In genomic region chr1:128359554-128360376, GRCm38 (mm10) we compare ENCODE assay signal across 8 mouse cellular contexts. TPM values are rescaled to one million over a fixed set of nuclear protein-coding genes. Genes with fewer than 3 reads are reported as not detected.
DNase-seq lines count a peak whose midpoint lies in the region; ATAC-seq lines count a peak whose summit lies in the region.

Mcm6 (minus strand) TSS chr1:128359664.

- H3K9ac ChIP-seq in heart, embryonic 13.5 days: peak within 1 kb of the TSS; percentile 92
- peak within 1 kb of the TSS; percentile 94 for H3K9ac ChIP-seq in liver, embryonic 12.5 days
- peak within 1 kb of the TSS; percentile 86 for H3K9ac ChIP-seq in stomach, embryonic 15.5 days

- peak within 1 kb of the TSS; percentile 79 for H3K4me3 ChIP-seq in brown adipose tissue, adult 24 weeks (ENCODE audit: insufficient read depth, low read depth, low read length)
- H3K4me3 ChIP-seq in heart, embryonic 13.5 days: peak within 1 kb of the TSS; percentile 92
- peak within 1 kb of the TSS; percentile 96 for H3K4me3 ChIP-seq in liver, embryonic 12.5 days
- H3K4me3 ChIP-seq in stomach, embryonic 15.5 days (replicated peaks): peak within 1 kb of the TSS; percentile 86

- H3K4me2 ChIP-seq in heart, embryonic 13.5 days: peak within 1 kb of the TSS; percentile 72
- peak within 1 kb of the TSS; percentile 85 for H3K4me2 ChIP-seq in liver, embryonic 12.5 days
- peak within 1 kb of the TSS; percentile 51 for H3K4me2 ChIP-seq in stomach, embryonic 15.5 days

- no peaks in the 10 kb centered on the region for H3K4me1 ChIP-seq in brown adipose tissue, adult 24 weeks (ENCODE audit: control insufficient read depth, insufficient read depth, insufficient read length, low read length)
- peaks cover 33% of the 10 kb centered on the region for H3K4me1 ChIP-seq in heart, embryonic 13.5 days
- H3K4me1 ChIP-seq in liver, embryonic 12.5 days: peaks cover 50% of the 10 kb centered on the region
- peaks cover 14% of the 10 kb centered on the region; the same call in 1 of the 2 replicates for H3K4me1 ChIP-seq in stomach, embryonic 15.5 days

- ATAC-seq in heart, embryonic 13.5 days (ENCODE audit: extremely low read depth, insufficient number of reproducible peaks, low FRiP score, low TSS enrichment): peak; percentile 96
- peak; percentile 96 for ATAC-seq in liver, embryonic 12.5 days
- peak; percentile 97 for ATAC-seq in stomach, embryonic 15.5 days (ENCODE audit: insufficient read depth, low FRiP score, low read depth)

- peak; percentile 97 for DNase-seq in CD4-positive, CD25-positive, alpha-beta regulatory T cell, adult 2 months (ENCODE audit: low read depth, low spot score)
- DNase-seq in fat pad, adult 2 months (ENCODE audit: extremely low read depth, low read depth, low spot score): peak; percentile 39
- peak; percentile 97 for DNase-seq in kidney, postnatal 10 days
- DNase-seq in natural killer cell, adult 2 months (ENCODE audit: low spot score in 2 of 2): peak; percentile 93 to 94

- H3K9me3 ChIP-seq in heart, embryonic 13.5 days: no peaks in the 10 kb centered on the region
- H3K9me3 ChIP-seq in liver, embryonic 12.5 days (replicated peaks): no peaks in the 10 kb centered on the region
- no peaks in the 10 kb centered on the region for H3K9me3 ChIP-seq in stomach, embryonic 15.5 days

- no peak within 1 kb of the TSS for H3K27ac ChIP-seq in brown adipose tissue, adult 24 weeks (replicated peaks; ENCODE audit: low read depth, low read length)
- peak within 1 kb of the TSS; percentile 93 for H3K27ac ChIP-seq in heart, embryonic 13.5 days (replicated peaks)
- H3K27ac ChIP-seq in liver, embryonic 12.5 days: peak within 1 kb of the TSS; percentile 91
- H3K27ac ChIP-seq in stomach, embryonic 15.5 days: peak within 1 kb of the TSS; percentile 95

- H3K27me3 ChIP-seq in heart, embryonic 13.5 days (replicated peaks): no peaks in the 10 kb centered on the region
- H3K27me3 ChIP-seq in liver, embryonic 12.5 days (replicated peaks): no peaks in the 10 kb centered on the region
- H3K27me3 ChIP-seq in stomach, embryonic 15.5 days (replicated peaks): no peaks in the 10 kb centered on the region

- H3K36me3 ChIP-seq in heart, embryonic 13.5 days: peaks cover 50% of the 10 kb centered on the region
- H3K36me3 ChIP-seq in liver, embryonic 12.5 days: peaks cover 62% of the 10 kb centered on the region
- H3K36me3 ChIP-seq in stomach, embryonic 15.5 days: peaks cover 17% of the 10 kb centered on the region

- 2% methylated on average over 38 of the region's 38 CpGs for WGBS in heart, embryonic 13.5 days
- WGBS in liver, embryonic 12.5 days (ENCODE audit: insufficient replicate concordance): 3% methylated on average over 38 of the region's 38 CpGs
- WGBS in stomach, embryonic 15.5 days: 2% methylated on average over 38 of the region's 38 CpGs

RNA-seq across cellular contexts. Expression of gene Mcm6, which starts in this region (rescaled TPM):
- 1.9 and 2.1 TPM in 2 replicates for polyA plus RNA-seq in brown adipose tissue, adult 24 weeks (2012; ENCODE audit: insufficient read depth, insufficient read length, missing spikeins)
- polyA plus RNA-seq in heart, embryonic 13.5 days (2015; fragmentation: Nextera tagmentation; extraction: Ambion mirVana): 146 and 153 TPM in 2 replicates
- polyA plus RNA-seq in liver, embryonic 12.5 days (2016; fragmentation: Nextera tagmentation; extraction: Ambion mirVana): 343 and 345 TPM in 2 replicates
- 224 and 240 TPM in 2 replicates for polyA plus RNA-seq in stomach, embryonic 15.5 days (2015; fragmentation: Nextera tagmentation; extraction: Ambion mirVana)

Comparison
In these comparisons a context has a peak if more than half of its experiments do, and no peak if none do; other contexts are left out.
1. RNA of gene Mcm6 (polyA plus RNA-seq): 343 to 345 TPM in liver, embryonic 12.5 days, 224 to 240 TPM in stomach, embryonic 15.5 days and 146 to 153 TPM in heart, embryonic 13.5 days; 1.9 to 2.1 TPM in brown adipose tissue, adult 24 weeks; every median in the first group is over 10 times any median in the second.
2. DNase-seq: peak in every context shown above with its lines; median percentile 97 in CD4-positive, CD25-positive, alpha-beta regulatory T cell, adult 2 months; 97 in kidney, postnatal 10 days; 94 in natural killer cell, adult 2 months; 39 in fat pad, adult 2 months.
3. Peak in every context shown above with its lines, with median percentiles within 50 percentile points of each other: H3K4me3 ChIP-seq, ATAC-seq, H3K4me2 ChIP-seq and H3K9ac ChIP-seq.